Mouse (Mus musculus) heart, embryonic 10.5 days (tissue): ENCODE results near the gene Dpp10. TPM values are rescaled to one million over a fixed set of nuclear protein-coding genes. Genes with fewer than 3 reads are reported as not detected.

Experiments
- DNase-seq: peaks from one replicate; pipeline ENCODE4 v3.0.0-alpha.2; 2017; ENCODE audit warnings: low spot score
- H3K27ac ChIP-seq: fragments of 300-500 bp; sonication (generic); 2 replicates; pipeline ENCODE4 v1.5.1; 2016; ENCODE audit warnings: mild to moderate bottlenecking
- H3K27me3 ChIP-seq: fragments of 300-500 bp; sonication (generic); 2 replicates; pipeline ENCODE4 v1.6.1; 2016; ENCODE audit warnings: mild to moderate bottlenecking; ENCODE audit not compliant: poor library complexity, insufficient read depth, severe bottlenecking
- H3K36me3 ChIP-seq: fragments of 300-500 bp; sonication (generic); 2 replicates; pipeline ENCODE4 v1.6.1; 2016; ENCODE audit warnings: mild to moderate bottlenecking, moderate library complexity
- H3K4me1 ChIP-seq: fragments of 300-500 bp; sonication (generic); 2 replicates; pipeline ENCODE4 v1.6.1; 2016; ENCODE audit warnings: mild to moderate bottlenecking
- H3K4me3 ChIP-seq: fragments of 300-500 bp; sonication (generic); 2 replicates; pipeline ENCODE4 v1.5.1; 2016; ENCODE audit warnings: mild to moderate bottlenecking, moderate library complexity
- H3K9me3 ChIP-seq: fragments of 300-500 bp; sonication (generic); 2 replicates; pipeline ENCODE4 v1.6.1; 2016; ENCODE audit warnings: mild to moderate bottlenecking, moderate library complexity
- WGBS: fragments of 180-500 bp; shearing (Covaris S2); methylation state at CpG from one replicate; pipeline ENCODE4 v1.1.7; 2016; 5-methylcytosine and 5-hydroxymethylcytosine counted together
- polyA plus RNA-seq: library from polyadenylated mRNA; unstranded; fragments of >200 nt; fragmentation: Nextera tagmentation; extraction: Ambion mirVana; gene quantifications from 2 replicates; pipeline ENCODE4 v1.2.1, GENCODE M21; 2016

The Dpp10 gene
- polyA plus RNA-seq, 1 experiment from 2014 or later, result 0.08 TPM

GRCm38 (mm10) chr1:123801206-123801605 lies 244.2 kb downstream of the Dpp10 start:
- DNase-seq, result no peak

GRCm38 (mm10) chr1:123765511-123765910 lies 279.8 kb downstream of the Dpp10 start:
- H3K4me3 ChIP-seq, result no peak overlapping the region
- no peak for DNase-seq
- 93% methylated on average over 2 of the region's 2 CpGs for WGBS
- H3K27me3 ChIP-seq, result no peaks in the 10 kb centered on the region
- no peaks in the 10 kb centered on the region for H3K36me3 ChIP-seq
- no peaks in the 10 kb centered on the region for H3K4me1 ChIP-seq
- no peak overlapping the region for H3K27ac ChIP-seq
- H3K9me3 ChIP-seq, result no peaks in the 10 kb centered on the region

More at GRCm38 (mm10) chr1:123801206-123801605, 244.2 kb downstream of the Dpp10 start:
- Histone ChIP-seq H3K4me1 (no peaks in the 10 kb centered on the region), H3K27me3 (no peaks in the 10 kb centered on the region), H3K36me3 (no peaks in the 10 kb centered on the region), H3K27ac (no peak overlapping the region), H3K4me3 (no peak overlapping the region), H3K9me3 (no peaks in the 10 kb centered on the region)
- WGBS, result 27% methylated on average over 1 of the region's 1 CpGs

- H3K4me3 ChIP-seq, result no peak overlapping the region
- H3K27ac ChIP-seq, result no peak overlapping the region
- WGBS, result 80% methylated on average over 3 of the region's 3 CpGs
Measured at GRCm38 (mm10) chr1:123762272-123762671, 283.1 kb downstream of the Dpp10 start.

GRCm38 (mm10) chr1:123756055-123756454 lies 289.3 kb downstream of the Dpp10 start:
- Histone ChIP-seq H3K4me1 (no peaks in the 10 kb centered on the region), H3K9me3 (no peaks in the 10 kb centered on the region), H3K36me3 (no peaks in the 10 kb centered on the region), H3K27ac (no peak overlapping the region), H3K4me3 (no peak overlapping the region), H3K27me3 (no peaks in the 10 kb centered on the region)
- no peak for DNase-seq

More at GRCm38 (mm10) chr1:123762272-123762671, 283.1 kb downstream of the Dpp10 start:
- no peaks in the 10 kb centered on the region for H3K9me3 ChIP-seq
- DNase-seq, result no peak
- no peaks in the 10 kb centered on the region for H3K27me3 ChIP-seq
- H3K4me1 ChIP-seq, result no peaks in the 10 kb centered on the region
- no peaks in the 10 kb centered on the region for H3K36me3 ChIP-seq

- DNase-seq, result no peak
- Histone ChIP-seq H3K36me3 (no peaks in the 10 kb centered on the region), H3K27me3 (no peaks in the 10 kb centered on the region), H3K4me1 (no peaks in the 10 kb centered on the region), H3K27ac (no peak overlapping the region), H3K4me3 (no peak overlapping the region), H3K9me3 (no peaks in the 10 kb centered on the region)
- 77% methylated on average over 3 of the region's 3 CpGs for WGBS
Measured at GRCm38 (mm10) chr1:123707292-123707691, 338.1 kb downstream of the Dpp10 start.

- Histone ChIP-seq H3K4me3 (no peak overlapping the region), H3K27me3 (no peaks in the 10 kb centered on the region), H3K27ac (no peak overlapping the region), H3K9me3 (no peaks in the 10 kb centered on the region), H3K36me3 (no peaks in the 10 kb centered on the region), H3K4me1 (no peaks in the 10 kb centered on the region)
- WGBS, result 70% methylated on average over 2 of the region's 2 CpGs
- no peak for DNase-seq
Measured at GRCm38 (mm10) chr1:123658409-123658808, 386.9 kb downstream of the Dpp10 start.

GRCm38 (mm10) chr1:123656607-123657006 lies 388.8 kb downstream of the Dpp10 start:
- H3K4me3 ChIP-seq, result no peak overlapping the region
- H3K9me3 ChIP-seq, result no peaks in the 10 kb centered on the region
- 56% methylated on average over 3 of the region's 3 CpGs for WGBS
- H3K27ac ChIP-seq, result no peak overlapping the region
- no peaks in the 10 kb centered on the region for H3K4me1 ChIP-seq
- no peaks in the 10 kb centered on the region for H3K36me3 ChIP-seq
- no peak for DNase-seq
- no peaks in the 10 kb centered on the region for H3K27me3 ChIP-seq

GRCm38 (mm10) chr1:123637897-123638296 lies 407.5 kb downstream of the Dpp10 start:
- no peaks in the 10 kb centered on the region for H3K9me3 ChIP-seq
- H3K27me3 ChIP-seq, result no peaks in the 10 kb centered on the region
- no peaks in the 10 kb centered on the region for H3K36me3 ChIP-seq
- 88% methylated on average over 1 of the region's 1 CpGs for WGBS
- H3K4me3 ChIP-seq, result no peak overlapping the region
- H3K27ac ChIP-seq, result no peak overlapping the region
- DNase-seq, result no peak
- no peaks in the 10 kb centered on the region for H3K4me1 ChIP-seq

GRCm38 (mm10) chr1:123628268-123628667 lies 417.1 kb downstream of the Dpp10 start:
- Histone ChIP-seq H3K4me3 (no peak overlapping the region), H3K27me3 (no peaks in the 10 kb centered on the region), H3K9me3 (no peaks in the 10 kb centered on the region), H3K27ac (no peak overlapping the region), H3K4me1 (no peaks in the 10 kb centered on the region), H3K36me3 (no peaks in the 10 kb centered on the region)
- 82% methylated on average over 3 of the region's 3 CpGs for whole genome bisulfite sequencing
- DNase-seq, result no peak

- H3K9me3 ChIP-seq, result no peaks in the 10 kb centered on the region
- H3K27me3 ChIP-seq, result no peaks in the 10 kb centered on the region
- H3K36me3 ChIP-seq, result no peaks in the 10 kb centered on the region
- H3K4me1 ChIP-seq, result no peaks in the 10 kb centered on the region
- no peak overlapping the region for H3K4me3 ChIP-seq
- no peak for DNase-seq
- no peak overlapping the region for H3K27ac ChIP-seq
Measured at GRCm38 (mm10) chr1:123584857-123585256, 460.5 kb downstream of the Dpp10 start.

- H3K4me1 ChIP-seq, result no peaks in the 10 kb centered on the region
- no peaks in the 10 kb centered on the region for H3K9me3 ChIP-seq
- no peak for DNase-seq
- H3K27ac ChIP-seq, result no peak overlapping the region
- no peak overlapping the region for H3K4me3 ChIP-seq
- WGBS, result 95% methylated on average over 2 of the region's 2 CpGs
- H3K36me3 ChIP-seq, result no peaks in the 10 kb centered on the region
- H3K27me3 ChIP-seq, result no peaks in the 10 kb centered on the region
Measured at GRCm38 (mm10) chr1:123580112-123580511, 465.2 kb downstream of the Dpp10 start.

GRCm38 (mm10) chr1:123573713-123574112 lies 471.6 kb downstream of the Dpp10 start:
- H3K27ac ChIP-seq, result no peak overlapping the region
- H3K4me1 ChIP-seq, result no peaks in the 10 kb centered on the region
- 74% methylated on average over 1 of the region's 1 CpGs for WGBS
- H3K27me3 ChIP-seq, result no peaks in the 10 kb centered on the region
- no peaks in the 10 kb centered on the region for H3K9me3 ChIP-seq
- H3K4me3 ChIP-seq, result no peak overlapping the region
- H3K36me3 ChIP-seq, result no peaks in the 10 kb centered on the region
- DNase-seq, result no peak

GRCm38 (mm10) chr1:123542496-123542895 lies 502.9 kb downstream of the Dpp10 start:
- DNase-seq, result no peak
- H3K4me3 ChIP-seq, result no peak overlapping the region
- H3K27ac ChIP-seq, result no peak overlapping the region
- H3K9me3 ChIP-seq, result no peaks in the 10 kb centered on the region
- no peaks in the 10 kb centered on the region for H3K36me3 ChIP-seq
- H3K27me3 ChIP-seq, result no peaks in the 10 kb centered on the region
- no peaks in the 10 kb centered on the region for H3K4me1 ChIP-seq
- WGBS, result 81% methylated on average over 1 of the region's 1 CpGs

- 47% methylated on average over 1 of the region's 1 CpGs for WGBS
- H3K9me3 ChIP-seq, result no peaks in the 10 kb centered on the region
- no peaks in the 10 kb centered on the region for H3K36me3 ChIP-seq
- no peak overlapping the region for H3K4me3 ChIP-seq
- H3K27me3 ChIP-seq, result no peaks in the 10 kb centered on the region
- H3K27ac ChIP-seq, result no peak overlapping the region
- no peak for DNase-seq
- H3K4me1 ChIP-seq, result no peaks in the 10 kb centered on the region
Measured at GRCm38 (mm10) chr1:123467729-123468128, 577.6 kb downstream of the Dpp10 start.
